Mouse (Mus musculus) lung, postnatal 0 days (tissue): ENCODE measurements at regions not wholly inside any gene's neighbourhood (a gene's known extent, or its start where the extent isn't known, plus 50 kb on each side); places are given as distances from the start of the nearest gene placed in this dataset.

Source experiments
- CTCF ChIP-seq: IDR thresholded peaks from 2 replicates; pipeline ENCODE4 v1.5.1; 2016; ENCODE audit warnings: antibody characterized with exemption, mild to moderate bottlenecking
- EP300 ChIP-seq: IDR thresholded peaks from 2 replicates; pipeline ENCODE4 v1.6.1; 2016; ENCODE audit warnings: antibody characterized with exemption, mild to moderate bottlenecking, control low read depth

- TF ChIP-seq CTCF (no peak; the same call in 1 of the 2 replicates), EP300 (no peak)
Observed at GRCm38 (mm10) chr1:184378665-184379064, 344.6 kb upstream of the 1700056E22Rik start.
